ENCODE assay signal across 19 mouse cellular contexts in the genomic region with DNA sequence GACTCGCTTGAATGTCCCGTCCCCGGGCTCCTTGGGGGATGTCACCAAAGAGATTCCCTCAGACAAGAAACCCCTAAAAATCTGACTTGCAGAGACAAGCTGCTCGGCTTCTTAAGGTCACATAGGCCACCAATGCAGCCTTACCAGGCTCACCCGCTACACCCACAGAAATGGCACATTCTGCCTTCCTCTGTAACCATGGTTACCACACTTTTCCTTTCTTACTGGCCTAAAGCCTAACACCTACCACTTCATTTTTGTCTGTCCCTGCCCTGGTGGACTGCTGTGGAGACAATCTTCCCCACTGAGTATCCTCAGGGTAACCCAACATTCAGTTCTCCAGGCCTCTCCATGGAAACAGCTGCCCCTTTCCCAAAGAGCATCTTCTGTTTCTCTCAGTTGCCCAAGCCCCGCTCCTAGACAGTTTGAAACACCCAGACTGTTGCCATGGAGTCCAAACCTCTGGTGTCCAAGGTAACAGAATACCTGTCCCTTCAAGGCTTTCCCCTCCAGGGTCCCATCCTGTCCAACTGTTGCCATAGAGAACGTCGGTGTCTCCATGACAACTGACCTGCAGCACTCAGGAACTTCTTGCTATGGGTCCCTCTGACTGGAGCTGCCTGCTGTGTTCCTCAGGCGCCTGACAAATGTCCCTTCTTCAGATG. TPM values are rescaled to one million over a fixed set of nuclear protein-coding genes. Genes with fewer than 3 reads are reported as not detected.
A peak's percentile ranks its signal among the peaks of the same experiment; 100 is the strongest.
DNase-seq lines count a peak whose midpoint lies in the region; ATAC-seq and TF ChIP-seq lines count a peak whose summit lies in the region.
"Had no signal": no experiment of that assay in that cellular context is flagged by ENCODE, and none has a peak within 500 bp of the region (broad histone marks: within the 10 kb centered on the region; RNA-seq: fewer than 3 reads in every experiment).

No protein-coding gene starts in this region.

- peaks cover 4% of the 10 kb centered on the region for H3K4me1 ChIP-seq in forebrain, embryonic 14.5 days (ENCODE audit: control insufficient read depth, insufficient read depth, low read length)
- H3K4me1 ChIP-seq in forebrain, embryonic 16.5 days (replicated peaks; ENCODE audit: control insufficient read depth, insufficient read depth, low read length) = peaks cover 13% of the 10 kb centered on the region
- H3K4me1 ChIP-seq in hindbrain, postnatal 0 days (ENCODE audit: insufficient read depth, low read length) = peaks cover 8% of the 10 kb centered on the region; the same call in 1 of the 2 replicates
- peaks cover 38% of the 10 kb centered on the region for H3K4me1 ChIP-seq in neural tube, embryonic 13.5 days (replicated peaks)

- TF ChIP-seq CTCF in hindbrain, postnatal 0 days (IDR thresholded peaks at IDR 0.05; ENCODE audit: low read depth) = no peak

- H3K27ac ChIP-seq in forebrain, embryonic 14.5 days (ENCODE audit: low read depth, low read length) = no peak overlapping the region
- H3K27ac ChIP-seq in forebrain, embryonic 16.5 days (ENCODE audit: low read length) = no peak overlapping the region
- peak overlapping the region; percentile 29; the same call in 1 of the 2 replicates for H3K27ac ChIP-seq in hindbrain, postnatal 0 days
- no peak overlapping the region for H3K27ac ChIP-seq in neural tube, embryonic 13.5 days (replicated peaks)
- H3K27ac ChIP-seq: embryonic facial prominence, embryonic 15.5 days; lung, embryonic 15.5 days had no signal

- no peak overlapping the region for H3K4me2 ChIP-seq in forebrain, embryonic 14.5 days (ENCODE audit: low read length)
- H3K4me2 ChIP-seq in forebrain, embryonic 16.5 days (ENCODE audit: low read length) = no peak overlapping the region
- H3K4me2 ChIP-seq in hindbrain, postnatal 0 days (ENCODE audit: low read depth, low read length) = no peak overlapping the region
- no peak overlapping the region for H3K4me2 ChIP-seq in neural tube, embryonic 13.5 days
- H3K4me2 ChIP-seq: embryonic facial prominence, embryonic 15.5 days; liver, embryonic 11.5 days; lung, embryonic 15.5 days had no signal

- no peak for ATAC-seq in forebrain, embryonic 14.5 days
- ATAC-seq in forebrain, embryonic 16.5 days = no peak; the same call in 1 of the 2 replicates
- ATAC-seq in hindbrain, postnatal 0 days = peak; percentile 72
- ATAC-seq in neural tube, embryonic 13.5 days (ENCODE audit: low read depth) = peak; percentile 10; the same call in 1 of the 2 replicates

- H3K27me3 ChIP-seq in forebrain, embryonic 14.5 days (replicated peaks; ENCODE audit: control insufficient read depth, insufficient read depth, low read length) = peaks cover 44% of the 10 kb centered on the region
- peaks cover 43% of the 10 kb centered on the region for H3K27me3 ChIP-seq in forebrain, embryonic 16.5 days (replicated peaks; ENCODE audit: control insufficient read depth, insufficient read depth, low read length)
- peaks cover 23% of the 10 kb centered on the region for H3K27me3 ChIP-seq in hindbrain, postnatal 0 days (ENCODE audit: insufficient read depth, low read length)
- peaks cover 65% of the 10 kb centered on the region for H3K27me3 ChIP-seq in neural tube, embryonic 13.5 days

- no peak overlapping the region for H3K9ac ChIP-seq in forebrain, embryonic 14.5 days (ENCODE audit: low read length)
- no peak overlapping the region for H3K9ac ChIP-seq in forebrain, embryonic 16.5 days (replicated peaks; ENCODE audit: low read depth, low read length)
- no peak overlapping the region for H3K9ac ChIP-seq in hindbrain, postnatal 0 days (replicated peaks; ENCODE audit: low read length)
- H3K9ac ChIP-seq in neural tube, embryonic 13.5 days = no peak overlapping the region
- H3K9ac ChIP-seq: embryonic facial prominence, embryonic 15.5 days; lung, embryonic 15.5 days had no signal

- H3K4me3 ChIP-seq in forebrain, embryonic 14.5 days (ENCODE audit: low read depth, low read length) = no peak overlapping the region
- no peak overlapping the region for H3K4me3 ChIP-seq in forebrain, embryonic 16.5 days (replicated peaks; ENCODE audit: low read length)
- no peak overlapping the region for H3K4me3 ChIP-seq in hindbrain, postnatal 0 days (ENCODE audit: low read length)
- H3K4me3 ChIP-seq in neural tube, embryonic 13.5 days = no peak overlapping the region
- H3K4me3 ChIP-seq: embryonic facial prominence, embryonic 15.5 days; lung, embryonic 15.5 days; megakaryocyte, embryonic 14.5 days had no signal

- peaks cover 10% of the 10 kb centered on the region for H3K36me3 ChIP-seq in forebrain, embryonic 14.5 days (ENCODE audit: control insufficient read depth, insufficient read depth, low read length)
- H3K36me3 ChIP-seq in forebrain, embryonic 16.5 days (ENCODE audit: control insufficient read depth, insufficient read depth) = peaks cover 8% of the 10 kb centered on the region; the same call in 1 of the 2 replicates
- H3K36me3 ChIP-seq in hindbrain, postnatal 0 days (ENCODE audit: insufficient read depth, low read length) = peaks cover 4% of the 10 kb centered on the region; the same call in 1 of the 2 replicates
- H3K36me3 ChIP-seq in neural tube, embryonic 13.5 days = peaks cover 9% of the 10 kb centered on the region
- H3K36me3 ChIP-seq: embryonic facial prominence, embryonic 15.5 days; lung, embryonic 15.5 days had no signal

- 60% methylated on average over 9 of the region's 9 CpGs for WGBS in forebrain, embryonic 14.5 days
- WGBS in forebrain, embryonic 16.5 days = 50% methylated on average over 9 of the region's 9 CpGs
- 38% methylated on average over 9 of the region's 9 CpGs for WGBS in hindbrain, postnatal 0 days
- WGBS in neural tube, embryonic 13.5 days = 41% methylated on average over 9 of the region's 9 CpGs

- H3K9me3 ChIP-seq in forebrain, embryonic 14.5 days (replicated peaks; ENCODE audit: control insufficient read depth, low read length) = no peaks in the 10 kb centered on the region
- H3K9me3 ChIP-seq in forebrain, embryonic 16.5 days (ENCODE audit: control insufficient read depth, low read length) = no peaks in the 10 kb centered on the region
- no peaks in the 10 kb centered on the region for H3K9me3 ChIP-seq in hindbrain, postnatal 0 days (ENCODE audit: low read length)
- H3K9me3 ChIP-seq in neural tube, embryonic 13.5 days = no peaks in the 10 kb centered on the region
- H3K9me3 ChIP-seq: embryonic facial prominence, embryonic 15.5 days; lung, embryonic 15.5 days had no signal

- peak; percentile 34 for DNase-seq in forebrain, embryonic 14.5 days (ENCODE audit: low spot score)
- DNase-seq in brain, adult 2 months (ENCODE audit: low read depth, low spot score) = peak; percentile 72
- peak; percentile 64 for DNase-seq in hindbrain, postnatal 0 days (ENCODE audit: low spot score)
- DNase-seq in kidney, postnatal 4 days = no peak
- no peak for DNase-seq in thymus, adult 18-20 months
- no peak for DNase-seq in urinary bladder, postnatal 4 days (ENCODE audit: low spot score in 2 of 2)
- DNase-seq: adrenal gland, postnatal 14 days; cerebellum, postnatal 36 days; gastrocnemius, postnatal 36 days; layer of hippocampus, adult 9-11 months; right cerebral cortex, postnatal 25 days; thymus, postnatal 14 days had no signal

RNA-seq across cellular contexts. Expression of gene Hapln4, which starts 6.2 kb away (rescaled TPM):
- polyA plus RNA-seq in forebrain, embryonic 14.5 days (2014; fragmentation: Nextera tagmentation; extraction: Ambion mirVana) = 0.19 and 0.28 TPM in 2 replicates
- 0.25 and 0.63 TPM in 2 replicates for polyA plus RNA-seq in forebrain, embryonic 16.5 days (2015; fragmentation: Nextera tagmentation; extraction: Ambion mirVana)
- total RNA-seq in hindbrain, postnatal 0 days (2014; rRNA removed) = 2.0 and 4.5 TPM in 2 replicates
- 2.5 and 2.9 TPM in 2 replicates for polyA plus RNA-seq in hindbrain, postnatal 0 days (2015; fragmentation: Nextera tagmentation; extraction: Ambion mirVana)
- polyA plus RNA-seq in neural tube, embryonic 13.5 days (2015; fragmentation: Nextera tagmentation; extraction: Ambion mirVana) = 0.35 and 0.51 TPM in 2 replicates
- polyA plus RNA-seq: kidney, embryonic 14.5 days; lung, embryonic 15.5 days had no signal

RNA-seq across cellular contexts. Expression of gene Tm6sf2, which starts 16.7 kb away (rescaled TPM):
- polyA plus RNA-seq in forebrain, embryonic 14.5 days (2014; fragmentation: Nextera tagmentation; extraction: Ambion mirVana) = 0.11 and 0.73 TPM in 2 replicates
- 1.0 and 1.2 TPM in 2 replicates for polyA plus RNA-seq in forebrain, embryonic 16.5 days (2015; fragmentation: Nextera tagmentation; extraction: Ambion mirVana)
- 0.25 TPM in 1 of 2 replicates, not detected in the other for total RNA-seq in hindbrain, postnatal 0 days (2014; rRNA removed)
- 0.19 and 0.37 TPM in 2 replicates for polyA plus RNA-seq in hindbrain, postnatal 0 days (2015; fragmentation: Nextera tagmentation; extraction: Ambion mirVana)
- 1.3 and 1.7 TPM in 2 replicates for polyA plus RNA-seq in neural tube, embryonic 13.5 days (2015; fragmentation: Nextera tagmentation; extraction: Ambion mirVana)

RNA-seq across cellular contexts. Expression of gene Ncan, which starts 31.2 kb away (rescaled TPM):
- polyA plus RNA-seq in forebrain, embryonic 14.5 days (2014; fragmentation: Nextera tagmentation; extraction: Ambion mirVana) = 75.4 and 94.1 TPM in 2 replicates
- 145 and 166 TPM in 2 replicates for polyA plus RNA-seq in forebrain, embryonic 16.5 days (2015; fragmentation: Nextera tagmentation; extraction: Ambion mirVana)
- total RNA-seq in hindbrain, postnatal 0 days (2014; rRNA removed) = 429 and 473 TPM in 2 replicates
- polyA plus RNA-seq in hindbrain, postnatal 0 days (2015; fragmentation: Nextera tagmentation; extraction: Ambion mirVana) = 155 and 183 TPM in 2 replicates
- 131 and 136 TPM in 2 replicates for polyA plus RNA-seq in neural tube, embryonic 13.5 days (2015; fragmentation: Nextera tagmentation; extraction: Ambion mirVana)
- total RNA-seq: gastrocnemius, postnatal 36 days had no signal

RNA-seq across cellular contexts. Expression of gene Nr2c2ap, which starts 41.7 kb away (rescaled TPM):
- 41.4 and 46.0 TPM in 2 replicates for polyA plus RNA-seq in forebrain, embryonic 14.5 days (2014; fragmentation: Nextera tagmentation; extraction: Ambion mirVana)
- polyA plus RNA-seq in forebrain, embryonic 16.5 days (2015; fragmentation: Nextera tagmentation; extraction: Ambion mirVana) = 44.0 and 44.8 TPM in 2 replicates
- 6.1 and 9.4 TPM in 2 replicates for total RNA-seq in hindbrain, postnatal 0 days (2014; rRNA removed)
- polyA plus RNA-seq in hindbrain, postnatal 0 days (2015; fragmentation: Nextera tagmentation; extraction: Ambion mirVana) = 48.5 and 50.2 TPM in 2 replicates
- polyA plus RNA-seq in neural tube, embryonic 13.5 days (2015; fragmentation: Nextera tagmentation; extraction: Ambion mirVana) = 34.8 and 40.6 TPM in 2 replicates

RNA-seq across cellular contexts. Expression of gene Sugp1, which starts 46.8 kb away (rescaled TPM):
- 43.5 and 45.5 TPM in 2 replicates for polyA plus RNA-seq in forebrain, embryonic 14.5 days (2014; fragmentation: Nextera tagmentation; extraction: Ambion mirVana)
- 59.2 and 67.5 TPM in 2 replicates for polyA plus RNA-seq in forebrain, embryonic 16.5 days (2015; fragmentation: Nextera tagmentation; extraction: Ambion mirVana)
- total RNA-seq in hindbrain, postnatal 0 days (2014; rRNA removed) = 15.1 and 15.4 TPM in 2 replicates
- 42.9 and 47.1 TPM in 2 replicates for polyA plus RNA-seq in hindbrain, postnatal 0 days (2015; fragmentation: Nextera tagmentation; extraction: Ambion mirVana)
- 57.7 and 59.2 TPM in 2 replicates for polyA plus RNA-seq in neural tube, embryonic 13.5 days (2015; fragmentation: Nextera tagmentation; extraction: Ambion mirVana)

Comparison
In these comparisons a context has a peak if more than half of its experiments do, and no peak if none do; other contexts are left out.
1. ATAC-seq: peak in hindbrain, postnatal 0 days (single experiment) and neural tube, embryonic 13.5 days (single experiment); none in forebrain, embryonic 14.5 days (single experiment) and forebrain, embryonic 16.5 days (single experiment).
2. DNase-seq: peak in forebrain, embryonic 14.5 days (single experiment), brain, adult 2 months (single experiment) and hindbrain, postnatal 0 days (single experiment); none in kidney, postnatal 4 days (0 of 2), thymus, adult 18-20 months (0 of 2) and urinary bladder, postnatal 4 days (0 of 2).